Mouse (Mus musculus) forebrain, embryonic 10.5 days (tissue): ENCODE results near the gene Ptger1. TPM values are rescaled to one million over a fixed set of nuclear protein-coding genes. Genes with fewer than 3 reads are reported as not detected.

Experiments
- DNase-seq: peaks from one replicate; pipeline ENCODE4 v3.0.0-alpha.2; 2017; ENCODE audit warnings: low spot score; ENCODE audit errors: extremely low spot score
- H3K27ac ChIP-seq: fragments of 300-500 bp; sonication (generic); 2 replicates; pipeline ENCODE4 v1.5.1; 2016; ENCODE audit warnings: mild to moderate bottlenecking
- H3K27me3 ChIP-seq: fragments of 300-500 bp; sonication (generic); 2 replicates; pipeline ENCODE4 v1.6.1; 2016; ENCODE audit warnings: mild to moderate bottlenecking; ENCODE audit not compliant: poor library complexity, severe bottlenecking
- H3K36me3 ChIP-seq: fragments of 300-500 bp; sonication (generic); replicated peaks from 2 replicates; pipeline ENCODE4 v1.6.1; 2016; ENCODE audit warnings: mild to moderate bottlenecking, moderate library complexity
- H3K4me1 ChIP-seq: fragments of 300-500 bp; sonication (generic); 2 replicates; pipeline ENCODE4 v1.6.1; 2016
- H3K4me3 ChIP-seq: fragments of 300-500 bp; sonication (generic); 2 replicates; pipeline ENCODE4 v1.5.1; 2016; ENCODE audit warnings: mild to moderate bottlenecking, moderate library complexity
- H3K9me3 ChIP-seq: fragments of 300-500 bp; sonication (generic); 2 replicates; pipeline ENCODE4 v1.6.1; 2016; ENCODE audit warnings: mild to moderate bottlenecking, moderate library complexity
- WGBS: fragments of 180-500 bp; shearing (Covaris S2); methylation state at CpG from one replicate; pipeline ENCODE4 v1.1.7; 2016; 5-methylcytosine and 5-hydroxymethylcytosine counted together
- polyA plus RNA-seq: library from polyadenylated mRNA; unstranded; fragments of >200 nt; fragmentation: Nextera tagmentation; extraction: Ambion mirVana; gene quantifications from 2 replicates; pipeline ENCODE4 v1.2.1, GENCODE M21; 2016

Ptger1 gene
- polyA plus RNA-seq, 1 experiment from 2014 or later: 0.52 TPM

DNA sequence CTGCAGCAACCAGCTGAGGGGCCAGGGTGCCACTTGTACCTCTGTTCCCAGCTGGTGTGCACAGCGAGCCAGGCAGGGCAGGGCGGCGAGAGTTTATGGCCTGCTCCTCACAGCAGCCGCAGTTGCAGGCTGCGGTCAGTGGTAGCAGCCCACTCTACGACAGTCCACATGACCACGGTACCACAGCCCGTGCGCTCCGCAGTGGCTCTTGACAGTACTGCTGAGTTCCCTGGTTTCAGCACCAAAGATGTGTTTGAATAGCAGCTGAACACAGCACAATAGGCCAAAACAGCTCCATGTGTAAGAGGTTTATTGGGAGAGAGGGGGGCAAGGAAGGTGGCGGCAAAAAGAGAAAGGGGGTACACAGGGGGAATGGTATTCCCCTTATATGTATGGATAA, 19.0 kb upstream of the Ptger1 start:
- Histone ChIP-seq H3K27me3 (no peaks in the 10 kb centered on the region), H3K36me3 (no peaks in the 10 kb centered on the region), H3K4me1 (peaks cover 9% of the 10 kb centered on the region), H3K4me3 (no peak overlapping the region), H3K9me3 (peaks cover 6% of the 10 kb centered on the region; the same call in 1 of the 2 replicates), H3K27ac (no peak overlapping the region)
- WGBS: 95% methylated on average over 11 of the region's 11 CpGs
- DNase-seq: no peak

DNA sequence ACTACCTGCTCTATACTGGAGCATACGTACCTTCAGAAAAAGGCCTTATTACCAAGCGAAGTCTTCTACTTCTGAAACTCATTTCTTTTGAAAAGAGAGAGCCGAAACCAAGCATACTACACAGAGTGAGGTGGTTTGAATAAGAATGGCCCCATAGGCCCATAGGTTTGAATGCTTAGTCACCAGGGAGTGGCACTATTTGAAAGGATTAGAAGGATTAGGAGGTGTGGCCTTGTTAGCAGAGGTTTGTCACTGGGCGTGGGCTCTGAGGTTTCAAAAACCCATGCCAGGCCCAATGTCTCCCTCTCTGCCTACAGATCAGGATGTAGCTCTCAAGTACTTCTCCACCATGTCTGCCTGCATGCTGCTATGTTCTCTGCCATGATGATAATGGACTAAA, 18.4 kb upstream of the Ptger1 start:
- Histone ChIP-seq H3K4me3 (no peak overlapping the region), H3K9me3 (peaks cover 6% of the 10 kb centered on the region; the same call in 1 of the 2 replicates), H3K4me1 (peaks cover 11% of the 10 kb centered on the region), H3K36me3 (no peaks in the 10 kb centered on the region), H3K27me3 (no peaks in the 10 kb centered on the region), H3K27ac (no peak overlapping the region)
- 90% methylated on average over 4 of the region's 4 CpGs for WGBS
- DNase-seq: no peak

DNA sequence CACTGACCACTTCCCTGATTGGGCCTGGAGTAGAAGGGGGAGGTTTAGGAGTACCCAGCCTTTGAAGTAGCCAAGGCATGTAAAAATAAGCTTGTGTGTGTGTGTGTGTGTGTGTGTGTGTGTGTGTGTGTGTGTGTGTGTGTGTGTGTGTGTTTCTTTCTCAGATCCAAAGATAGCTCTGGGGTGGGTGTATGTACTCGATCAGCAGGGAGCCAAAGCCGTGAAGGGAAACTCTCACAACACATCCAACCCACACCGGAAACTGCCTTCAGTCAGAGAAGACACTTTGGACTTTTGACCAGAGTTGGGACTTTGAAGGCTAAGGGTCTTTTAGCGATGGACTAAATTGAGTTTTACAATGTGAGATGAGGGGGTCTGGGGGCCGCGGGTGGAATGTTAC, 16.8 kb upstream of the Ptger1 start:
- Histone ChIP-seq H3K4me1 (peaks cover 23% of the 10 kb centered on the region), H3K9me3 (peaks cover 6% of the 10 kb centered on the region; the same call in 1 of the 2 replicates), H3K27me3 (no peaks in the 10 kb centered on the region), H3K4me3 (no peak overlapping the region), H3K36me3 (peaks cover 4% of the 10 kb centered on the region), H3K27ac (no peak overlapping the region)
- DNase-seq: no peak
- WGBS: 96% methylated on average over 6 of the region's 6 CpGs

DNA sequence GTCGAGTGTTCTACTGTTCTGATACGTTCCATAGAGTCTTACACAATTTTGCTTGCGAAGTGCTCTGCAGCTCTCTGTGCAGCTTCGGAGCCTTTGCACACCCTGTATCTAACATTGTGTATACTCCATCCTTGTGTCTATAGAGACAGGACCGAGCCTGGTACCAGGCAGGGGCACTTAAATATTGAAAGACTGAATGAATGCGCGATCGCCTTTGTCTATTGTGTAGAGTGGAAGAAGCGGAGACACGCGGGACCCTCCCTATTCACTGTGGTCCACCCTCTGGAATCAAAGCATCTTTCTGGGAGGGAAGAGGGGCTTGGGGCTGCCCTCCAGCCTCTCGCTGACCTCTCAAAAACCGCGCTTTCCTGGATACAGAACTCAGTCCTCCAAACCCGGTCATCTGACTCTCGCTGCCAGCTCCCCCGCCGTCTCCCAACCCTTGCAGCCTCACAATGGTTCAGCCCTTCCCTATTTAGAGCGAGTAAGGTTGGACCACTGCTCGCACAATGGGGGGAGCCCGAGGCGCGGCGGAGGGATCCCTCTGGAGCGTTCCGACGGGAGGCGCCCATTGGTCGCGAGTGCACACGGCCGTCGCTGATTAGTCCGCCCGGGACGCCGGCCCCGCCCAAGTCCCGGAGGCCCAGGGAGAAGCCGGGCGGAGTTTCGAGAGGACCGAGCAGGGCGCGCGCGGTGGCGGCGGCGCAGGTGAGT, 14.3 kb upstream of the Ptger1 start, which contains the start of gene Gipc1:
TSS of gene Gipc1 (plus strand) at position 648 of the 714 bp plus-strand sequence.
- Histone ChIP-seq H3K9me3 (peaks cover 6% of the 10 kb centered on the region; the same call in 1 of the 2 replicates), H3K36me3 (peaks cover 29% of the 10 kb centered on the region), H3K27me3 (no peaks in the 10 kb centered on the region), H3K27ac (peak within 1 kb of the TSS; percentile 96), H3K4me1 (peaks cover 30% of the 10 kb centered on the region), H3K4me3 (peak within 1 kb of the TSS; percentile 88)
- DNase-seq: peak; percentile 97
- 4% methylated on average over 50 of the region's 50 CpGs for WGBS

DNA sequence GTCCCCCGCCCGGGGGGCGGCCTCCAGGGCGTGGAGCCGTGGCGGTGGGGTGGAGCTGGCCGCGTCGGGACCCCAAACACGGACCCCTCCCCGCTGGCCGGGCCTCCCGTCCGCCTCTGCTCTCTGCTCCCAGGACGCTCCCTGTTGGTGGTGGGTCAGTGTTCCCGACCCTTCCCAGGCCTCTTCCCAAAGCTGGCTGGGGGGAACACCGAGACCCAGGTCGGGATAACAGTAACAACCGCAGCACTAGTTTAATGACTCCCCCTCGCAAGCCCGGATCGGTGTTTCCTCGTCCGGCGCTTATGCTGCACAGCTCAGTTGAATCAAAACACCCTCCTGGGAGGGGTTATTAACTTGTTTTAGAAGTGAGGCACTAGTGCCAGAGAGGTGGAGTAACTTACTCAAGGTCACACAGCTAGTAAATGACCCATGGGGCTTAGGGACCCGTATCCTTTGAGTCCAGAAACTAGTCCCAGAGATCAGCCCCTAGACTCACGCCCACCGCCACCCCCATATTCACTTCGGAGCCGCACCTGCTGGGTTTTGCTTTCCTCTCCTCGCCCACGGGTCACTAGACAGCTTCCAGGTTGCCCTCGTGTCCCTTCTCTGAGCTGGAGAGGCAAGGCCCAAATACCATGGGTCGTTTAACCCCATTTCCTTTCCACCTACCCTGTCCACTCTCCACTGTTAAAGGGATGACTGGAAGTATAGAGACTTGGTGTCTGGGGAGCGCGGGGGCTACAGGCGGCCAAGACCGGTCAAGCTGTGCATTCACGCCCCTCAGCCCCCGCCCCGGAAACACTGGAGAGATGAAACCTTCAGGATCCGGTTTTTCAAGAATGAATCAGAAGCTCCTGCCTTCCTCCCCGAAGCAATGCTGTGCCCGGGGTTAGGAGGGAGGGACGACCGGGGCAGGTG, 13.5 kb upstream of the Ptger1 start:
- Histone ChIP-seq H3K27ac (peak overlapping the region; percentile 96), H3K9me3 (peaks cover 6% of the 10 kb centered on the region; the same call in 1 of the 2 replicates), H3K27me3 (no peaks in the 10 kb centered on the region), H3K4me3 (peak overlapping the region; percentile 88), H3K36me3 (peaks cover 37% of the 10 kb centered on the region), H3K4me1 (peaks cover 30% of the 10 kb centered on the region)
- no peak for DNase-seq
- WGBS: 3% methylated on average over 44 of the region's 46 CpGs

DNA sequence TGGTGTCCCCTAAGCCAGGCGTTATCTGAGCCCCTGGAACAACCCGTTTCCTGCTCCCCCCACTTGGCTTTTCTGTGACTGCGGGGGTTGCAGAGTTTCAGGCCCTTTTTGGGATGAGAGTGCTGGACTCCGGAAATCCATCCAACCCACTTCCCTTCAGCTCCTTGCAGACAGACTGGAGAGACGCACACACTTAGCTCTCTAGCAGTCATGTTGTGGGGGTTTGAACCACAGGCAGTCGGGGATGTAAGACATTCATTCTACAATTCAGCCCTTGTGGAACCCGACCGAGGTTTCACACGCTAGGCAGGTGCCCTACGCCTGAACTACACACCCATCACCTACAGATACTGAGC, 12.8 kb upstream of the Ptger1 start:
- H3K9me3 ChIP-seq: peaks cover 6% of the 10 kb centered on the region; the same call in 1 of the 2 replicates
- peak overlapping the region; percentile 88 for H3K4me3 ChIP-seq
- 50% methylated on average over 10 of the region's 10 CpGs for WGBS
- peak overlapping the region; percentile 96 for H3K27ac ChIP-seq
- no peak for DNase-seq
- no peaks in the 10 kb centered on the region for H3K27me3 ChIP-seq
- peaks cover 33% of the 10 kb centered on the region for H3K4me1 ChIP-seq
- H3K36me3 ChIP-seq: peaks cover 41% of the 10 kb centered on the region

DNA sequence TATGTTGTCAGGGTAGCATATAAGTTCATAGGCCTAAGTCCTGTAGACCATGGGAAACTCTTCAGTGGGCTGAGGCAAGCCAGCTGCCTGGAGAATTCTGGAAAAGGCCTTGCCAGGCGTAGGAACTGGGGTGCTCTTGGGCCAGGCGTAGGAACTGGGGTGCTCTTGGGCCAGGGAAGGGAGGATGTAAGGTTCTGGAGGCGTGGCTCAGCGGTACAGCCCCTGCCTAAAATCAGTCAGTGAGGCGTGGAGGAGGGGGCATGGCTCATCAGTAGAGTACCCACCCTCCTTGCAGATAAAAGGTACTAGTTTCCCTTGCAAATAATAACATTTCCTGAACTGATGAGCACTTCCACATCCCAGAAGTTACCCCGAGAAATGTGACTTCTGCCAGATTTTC, 11.8 kb upstream of the Ptger1 start:
- Histone ChIP-seq H3K4me3 (no peak overlapping the region), H3K36me3 (peaks cover 47% of the 10 kb centered on the region), H3K4me1 (peaks cover 35% of the 10 kb centered on the region), H3K27ac (no peak overlapping the region), H3K27me3 (no peaks in the 10 kb centered on the region), H3K9me3 (peaks cover 6% of the 10 kb centered on the region; the same call in 1 of the 2 replicates)
- 91% methylated on average over 6 of the region's 6 CpGs for WGBS
- DNase-seq: no peak

DNA sequence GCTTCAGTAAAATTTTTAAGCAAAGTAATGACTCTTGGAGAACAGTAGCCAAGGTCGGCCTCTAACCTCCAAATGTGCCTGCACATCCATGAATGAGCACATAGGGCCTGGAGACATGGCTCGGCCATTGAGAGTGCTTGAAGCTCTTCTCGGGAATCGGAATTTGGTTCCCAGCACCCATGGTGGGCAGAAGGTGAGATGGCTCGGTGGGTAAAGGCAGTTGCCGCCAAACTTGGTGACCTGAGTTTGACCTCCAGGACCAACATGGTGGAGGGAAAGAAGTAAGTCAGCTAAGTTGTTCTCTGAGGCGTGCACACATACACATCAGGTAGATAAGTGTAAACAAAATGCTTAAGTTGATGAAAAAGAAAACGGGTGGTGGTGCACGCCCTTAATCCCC, 10.4 kb upstream of the Ptger1 start:
- Histone ChIP-seq H3K36me3 (peaks cover 47% of the 10 kb centered on the region), H3K4me3 (no peak overlapping the region), H3K4me1 (peaks cover 48% of the 10 kb centered on the region), H3K9me3 (peaks cover 4% of the 10 kb centered on the region; the same call in 1 of the 2 replicates), H3K27me3 (no peaks in the 10 kb centered on the region), H3K27ac (no peak overlapping the region)
- no peak for DNase-seq
- WGBS: 89% methylated on average over 9 of the region's 9 CpGs

DNA sequence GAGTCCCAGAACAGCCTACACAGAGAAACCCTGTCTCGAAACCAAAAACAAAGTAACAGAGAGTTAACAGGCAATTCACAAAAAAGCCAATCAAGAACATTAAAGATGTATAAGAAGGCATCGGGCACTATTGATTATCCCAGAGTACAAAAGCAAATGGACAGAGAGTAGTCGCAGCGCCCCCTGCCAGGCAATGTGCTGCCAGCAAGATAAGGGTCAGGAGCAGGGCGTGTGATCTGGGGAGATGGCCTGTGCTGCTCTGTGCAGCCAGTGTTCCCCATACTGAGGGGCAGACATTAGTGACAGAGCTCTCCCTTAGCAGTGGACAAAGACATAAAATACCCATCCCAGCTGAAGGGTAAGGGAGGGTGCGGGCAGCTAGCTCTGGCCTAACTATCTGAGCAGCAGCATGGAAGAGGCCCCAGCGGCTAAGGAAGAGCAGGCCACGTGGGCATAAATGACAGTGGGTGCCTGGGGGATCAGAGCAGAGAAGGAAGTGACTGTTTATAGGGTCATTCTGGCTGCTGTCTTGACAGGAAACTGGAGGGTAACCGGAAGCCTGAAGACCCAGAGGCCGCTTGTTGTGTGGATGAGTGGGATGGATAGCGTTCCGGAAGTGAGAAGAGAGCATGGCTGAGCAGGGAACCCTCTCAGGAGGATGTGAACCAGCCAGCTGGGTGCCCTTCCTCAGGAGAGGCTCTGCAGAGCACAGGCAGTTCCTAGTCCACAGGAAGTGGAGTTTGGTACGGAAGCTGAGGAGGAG, 9.8 kb upstream of the Ptger1 start:
- peaks cover 53% of the 10 kb centered on the region for H3K4me1 ChIP-seq
- DNase-seq: no peak
- WGBS: 84% methylated on average over 13 of the region's 13 CpGs
- peak overlapping the region; percentile 48; the same call in 1 of the 2 replicates for H3K27ac ChIP-seq
- no peaks in the 10 kb centered on the region for H3K27me3 ChIP-seq
- H3K36me3 ChIP-seq: peaks cover 53% of the 10 kb centered on the region
- no peak overlapping the region for H3K4me3 ChIP-seq
- no peaks in the 10 kb centered on the region for H3K9me3 ChIP-seq

DNA sequence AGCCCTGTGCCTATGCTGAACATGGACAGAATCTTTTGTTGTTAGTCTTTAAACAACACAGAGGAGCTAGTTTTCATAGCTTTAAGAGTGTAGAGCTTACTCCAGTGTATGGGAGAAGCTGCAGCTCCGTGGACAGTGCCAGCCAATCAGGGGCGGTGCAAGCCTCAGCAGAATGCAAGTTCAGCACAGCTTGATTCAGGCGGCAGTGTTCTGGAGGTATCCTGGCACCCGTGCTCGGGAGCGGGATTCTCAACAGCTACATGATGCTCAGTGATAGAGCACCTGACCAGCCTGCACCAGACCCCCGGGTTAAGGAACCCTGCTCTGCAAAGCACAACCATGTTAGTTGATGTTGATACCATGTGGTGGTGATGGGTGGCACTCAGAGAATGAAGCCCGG, 5.9 kb upstream of the Ptger1 start:
- no peak for DNase-seq
- Histone ChIP-seq H3K9me3 (no peaks in the 10 kb centered on the region), H3K27ac (peak overlapping the region; percentile 36), H3K27me3 (no peaks in the 10 kb centered on the region), H3K4me1 (peaks cover 60% of the 10 kb centered on the region), H3K4me3 (peak overlapping the region; percentile 23), H3K36me3 (peaks cover 65% of the 10 kb centered on the region)
- 13% methylated on average over 8 of the region's 8 CpGs for whole genome bisulfite sequencing

DNA sequence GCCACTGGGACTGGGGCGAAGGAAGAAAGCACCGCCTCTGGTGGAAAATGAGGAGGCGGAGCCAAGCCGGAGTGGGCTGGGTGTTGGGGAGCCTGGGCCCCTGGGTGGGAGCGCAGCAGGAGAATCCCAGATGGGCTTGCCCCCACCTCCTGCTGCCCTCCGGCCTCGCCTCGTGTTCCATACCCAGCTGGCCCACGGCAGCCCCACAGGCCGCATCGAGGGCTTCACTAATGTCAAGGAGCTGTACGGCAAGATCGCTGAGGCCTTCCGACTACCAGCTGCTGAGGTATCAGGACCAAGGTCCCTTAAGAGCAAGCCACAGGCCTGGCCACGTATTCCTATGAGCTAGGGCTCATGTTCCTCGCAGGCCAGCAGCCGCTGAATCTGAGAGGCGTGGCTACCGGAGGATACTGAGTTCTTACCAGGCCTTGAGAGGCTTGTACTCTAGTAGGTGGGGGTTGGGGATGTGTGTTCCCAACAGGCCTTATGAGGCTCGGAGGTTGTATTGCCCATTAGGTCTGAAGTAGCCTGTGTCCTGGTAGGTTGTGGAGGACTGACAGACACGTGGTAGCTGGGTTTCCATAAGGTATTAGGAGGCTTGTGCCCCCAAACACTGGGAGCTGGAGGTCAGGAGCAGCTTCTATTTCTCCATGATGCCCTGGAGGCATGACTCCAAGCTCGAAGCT, 5.3 kb upstream of the Ptger1 start:
- H3K27me3 ChIP-seq: peaks cover 1% of the 10 kb centered on the region; the same call in 1 of the 2 replicates
- 17% methylated on average over 22 of the region's 22 CpGs for WGBS
- peaks cover 66% of the 10 kb centered on the region for H3K4me1 ChIP-seq
- peak overlapping the region; percentile 36 for H3K27ac ChIP-seq
- DNase-seq: peak; percentile 31
- no peaks in the 10 kb centered on the region for H3K9me3 ChIP-seq
- H3K4me3 ChIP-seq: peak overlapping the region; percentile 23
- H3K36me3 ChIP-seq: peaks cover 59% of the 10 kb centered on the region

DNA sequence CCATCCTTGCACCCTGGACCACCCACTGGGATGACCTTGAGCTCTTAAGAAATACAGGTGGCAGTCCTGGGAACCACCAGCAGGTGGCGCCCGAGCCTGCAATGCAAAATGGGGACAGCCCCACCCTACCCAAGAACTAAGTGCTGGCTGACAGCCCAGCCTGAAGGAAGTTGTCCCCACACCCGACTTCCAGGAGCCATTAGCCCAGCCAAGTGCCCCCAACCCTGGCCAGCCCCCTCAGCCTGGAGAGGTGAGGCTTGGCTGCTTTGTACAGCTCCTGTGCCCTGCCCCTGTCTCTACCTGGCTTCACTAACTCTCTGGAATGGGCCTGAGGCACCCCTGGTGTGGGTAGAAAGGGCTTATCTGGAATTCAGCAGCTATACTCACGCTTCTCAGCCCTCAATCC, 4.1 kb upstream of the Ptger1 start:
- H3K4me3 ChIP-seq: no peak overlapping the region
- WGBS: 9% methylated on average over 4 of the region's 4 CpGs
- H3K9me3 ChIP-seq: no peaks in the 10 kb centered on the region
- peaks cover 14% of the 10 kb centered on the region for H3K27me3 ChIP-seq
- peaks cover 46% of the 10 kb centered on the region for H3K36me3 ChIP-seq
- peak; percentile 86 for DNase-seq
- H3K27ac ChIP-seq: peak overlapping the region; percentile 36
- H3K4me1 ChIP-seq: peaks cover 73% of the 10 kb centered on the region
